Mouse (Mus musculus): ENCODE measurements around the gene Pimreg. TPM values are rescaled to one million over a fixed set of nuclear protein-coding genes. Genes with fewer than 3 reads are reported as not detected.

The Pimreg gene
- polyA plus RNA-seq, 2 experiments, result 59.1 to 87.9 TPM

DNA sequence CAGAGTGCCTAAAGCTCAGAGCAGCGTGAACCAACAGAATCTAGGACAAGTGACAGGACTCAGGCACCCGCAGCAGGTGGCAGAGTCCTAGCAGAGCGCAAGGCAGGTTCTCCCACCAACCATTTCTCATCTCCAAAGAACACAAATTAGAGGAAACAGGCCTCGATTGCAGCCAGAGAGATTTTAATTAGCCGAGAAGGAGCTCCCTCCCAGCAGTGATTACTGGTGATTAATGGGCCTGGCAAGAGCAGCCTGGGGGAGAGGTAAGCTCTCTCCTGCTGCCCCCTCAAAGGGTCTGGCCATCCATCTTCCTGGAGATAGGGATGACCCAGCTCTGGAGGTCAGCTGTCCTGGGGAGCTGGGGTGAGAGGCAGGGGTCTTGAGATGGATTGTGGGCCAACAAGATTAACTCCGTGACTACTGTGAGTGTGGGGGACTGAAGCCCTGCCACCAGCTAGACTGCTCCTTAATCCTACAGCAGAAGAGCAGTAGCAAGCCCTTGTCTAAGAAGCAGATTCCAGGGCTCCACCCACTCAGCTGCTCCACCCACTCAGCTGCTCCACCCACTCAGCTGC, 30.6 kb downstream of the Pimreg start:
- Histone ChIP-seq H3K36me3 (ENCODE audit: control insufficient read depth, insufficient read depth, low read length) (no peaks in the 10 kb centered on the region), H3K4me1 (ENCODE audit: control insufficient read depth, insufficient read depth, low read length) (no peaks in the 10 kb centered on the region), H3K9ac (ENCODE audit: low read depth, low read length, severe bottlenecking) (no peak overlapping the region), H3K27me3 (ENCODE audit: control insufficient read depth, insufficient read depth, low read length) (no peaks in the 10 kb centered on the region), H3K4me3 (replicated peaks; ENCODE audit: low read length) (no peak overlapping the region), H3K4me2 (replicated peaks; ENCODE audit: low read depth, low read length, severe bottlenecking) (no peak overlapping the region), H3K9me3 (ENCODE audit: control insufficient read depth, low read length) (no peaks in the 10 kb centered on the region), H3K27ac (replicated peaks; ENCODE audit: low read depth, low read length) (no peak overlapping the region)
- no peak for TF ChIP-seq POLR2A (IDR thresholded peaks at IDR 0.05; ENCODE audit: borderline replicate concordance, extremely low read depth, insufficient read depth, insufficient read length)
- DNase-seq (ENCODE audit: low spot score), result no peak
- ATAC-seq (ENCODE audit: low FRiP score, low read depth), result no peak
- WGBS, result 26% methylated on average over 6 of the region's 6 CpGs

DNA sequence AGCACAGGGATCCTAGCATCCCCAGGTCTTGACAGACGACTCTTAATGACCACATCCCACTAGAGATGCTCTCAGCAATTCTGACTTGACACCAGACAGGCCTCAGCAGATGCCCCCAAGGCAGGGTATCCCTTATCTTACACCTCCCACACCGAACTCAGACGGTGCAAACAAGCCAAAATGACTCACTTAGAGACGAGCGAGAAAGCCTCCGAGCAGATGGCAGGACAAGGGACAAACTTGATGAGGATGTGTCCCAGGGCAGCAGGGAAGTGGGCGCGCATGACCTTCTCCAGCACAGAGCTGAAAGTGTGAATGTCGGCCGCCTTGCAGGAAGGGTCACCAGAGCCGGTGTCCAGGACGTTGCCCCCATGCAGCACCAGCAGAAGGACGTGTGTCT, 32.4 kb downstream of the Pimreg start:
- no peak for TF ChIP-seq POLR2A (IDR thresholded peaks at IDR 0.05; ENCODE audit: borderline replicate concordance, extremely low read depth, insufficient read depth, insufficient read length)
- Histone ChIP-seq H3K9ac (ENCODE audit: low read depth, low read length, severe bottlenecking) (no peak overlapping the region), H3K4me2 (replicated peaks; ENCODE audit: low read depth, low read length, severe bottlenecking) (no peak overlapping the region), H3K27ac (replicated peaks; ENCODE audit: low read depth, low read length) (no peak overlapping the region), H3K9me3 (ENCODE audit: control insufficient read depth, low read length) (no peaks in the 10 kb centered on the region), H3K4me1 (ENCODE audit: control insufficient read depth, insufficient read depth, low read length) (no peaks in the 10 kb centered on the region), H3K4me3 (replicated peaks; ENCODE audit: low read length) (no peak overlapping the region), H3K36me3 (ENCODE audit: control insufficient read depth, insufficient read depth, low read length) (no peaks in the 10 kb centered on the region), H3K27me3 (ENCODE audit: control insufficient read depth, insufficient read depth, low read length) (no peaks in the 10 kb centered on the region)
- WGBS, result 76% methylated on average over 13 of the region's 13 CpGs
- DNase-seq (ENCODE audit: low spot score) (no peak), ATAC-seq (ENCODE audit: low FRiP score, low read depth) (no peak)

DNA sequence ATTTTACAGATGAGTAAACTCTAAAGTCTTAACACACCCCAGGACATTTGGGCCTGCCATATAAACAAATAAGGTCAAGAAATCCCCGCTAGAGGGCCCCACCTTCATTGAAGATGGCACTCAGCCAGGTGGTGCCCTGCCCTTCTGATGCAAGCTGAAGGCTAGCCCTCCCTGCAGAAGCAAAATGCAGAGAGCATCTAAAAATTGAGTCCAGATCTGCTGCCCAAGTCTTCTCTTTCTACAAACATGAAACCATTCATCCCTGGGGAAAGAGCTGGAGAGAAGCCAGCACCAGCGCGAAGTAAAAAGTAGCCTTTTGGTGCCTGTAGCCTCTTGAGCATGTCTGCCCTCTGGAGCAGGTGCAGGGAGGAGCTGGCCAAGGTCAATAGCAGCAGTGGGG, 36.2 kb downstream of the Pimreg start:
- WGBS, result 28% methylated on average over 3 of the region's 3 CpGs
- Histone ChIP-seq H3K9me3 (ENCODE audit: control insufficient read depth, low read length) (no peaks in the 10 kb centered on the region), H3K4me1 (ENCODE audit: control insufficient read depth, insufficient read depth, low read length) (no peaks in the 10 kb centered on the region), H3K9ac (ENCODE audit: low read depth, low read length, severe bottlenecking) (no peak overlapping the region), H3K27me3 (ENCODE audit: control insufficient read depth, insufficient read depth, low read length) (no peaks in the 10 kb centered on the region), H3K4me3 (replicated peaks; ENCODE audit: low read length) (no peak overlapping the region), H3K27ac (replicated peaks; ENCODE audit: low read depth, low read length) (no peak overlapping the region), H3K4me2 (replicated peaks; ENCODE audit: low read depth, low read length, severe bottlenecking) (no peak overlapping the region), H3K36me3 (ENCODE audit: control insufficient read depth, insufficient read depth, low read length) (no peaks in the 10 kb centered on the region)
- ATAC-seq (ENCODE audit: low FRiP score, low read depth) (no peak), DNase-seq (ENCODE audit: low spot score) (no peak)
- TF ChIP-seq POLR2A (IDR thresholded peaks at IDR 0.05; ENCODE audit: borderline replicate concordance, extremely low read depth, insufficient read depth, insufficient read length), result no peak

GRCm38 (mm10) chr11:72078647-72079046, 36.8 kb downstream of the Pimreg start:
- H3K9ac ChIP-seq (ENCODE audit: low read depth, low read length, severe bottlenecking), result no peak overlapping the region
- no peak for TF ChIP-seq POLR2A (IDR thresholded peaks at IDR 0.05; ENCODE audit: borderline replicate concordance, extremely low read depth, insufficient read depth, insufficient read length)
- no peak overlapping the region for H3K4me2 ChIP-seq (replicated peaks; ENCODE audit: low read depth, low read length, severe bottlenecking)
- DNase-seq (ENCODE audit: low spot score) (no peak), ATAC-seq (ENCODE audit: low FRiP score, low read depth) (no peak)
- no peaks in the 10 kb centered on the region for H3K9me3 ChIP-seq (ENCODE audit: control insufficient read depth, low read length)
- WGBS, result 50% methylated on average over 4 of the region's 4 CpGs
- no peaks in the 10 kb centered on the region for H3K27me3 ChIP-seq (ENCODE audit: control insufficient read depth, insufficient read depth, low read length)
- no peak overlapping the region for H3K27ac ChIP-seq (replicated peaks; ENCODE audit: low read depth, low read length)
- H3K36me3 ChIP-seq (ENCODE audit: control insufficient read depth, insufficient read depth, low read length), result no peaks in the 10 kb centered on the region
- no peak overlapping the region for H3K4me3 ChIP-seq (replicated peaks; ENCODE audit: low read length)
- H3K4me1 ChIP-seq (ENCODE audit: control insufficient read depth, insufficient read depth, low read length), result no peaks in the 10 kb centered on the region

DNA sequence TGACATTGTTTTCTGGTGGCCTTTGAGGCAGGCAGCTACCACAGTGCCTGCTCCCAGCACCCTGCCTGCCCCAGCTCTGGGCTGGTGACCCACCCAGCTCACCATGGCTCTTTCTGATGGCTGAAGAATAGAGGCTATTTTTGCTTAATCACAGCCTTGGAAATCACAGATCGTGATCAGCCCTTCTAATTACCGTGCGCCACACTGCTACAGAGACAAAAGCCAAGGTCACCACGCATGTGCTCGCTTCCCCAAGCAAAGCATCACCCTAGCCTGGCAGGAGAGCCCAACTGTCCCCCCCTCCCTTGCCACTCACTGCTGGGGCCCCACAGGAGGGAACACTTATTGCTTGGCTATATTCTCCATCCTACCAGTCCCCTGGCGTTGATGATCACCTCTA, 38.6 kb downstream of the Pimreg start:
- H3K36me3 ChIP-seq (ENCODE audit: control insufficient read depth, insufficient read depth, low read length), result no peaks in the 10 kb centered on the region
- no peak for TF ChIP-seq POLR2A (IDR thresholded peaks at IDR 0.05; ENCODE audit: borderline replicate concordance, extremely low read depth, insufficient read depth, insufficient read length)
- H3K9me3 ChIP-seq (ENCODE audit: control insufficient read depth, low read length), result no peaks in the 10 kb centered on the region
- H3K27me3 ChIP-seq (ENCODE audit: control insufficient read depth, insufficient read depth, low read length), result no peaks in the 10 kb centered on the region
- no peak overlapping the region for H3K9ac ChIP-seq (ENCODE audit: low read depth, low read length, severe bottlenecking)
- ATAC-seq (ENCODE audit: low FRiP score, low read depth), result no peak
- no peak for DNase-seq (ENCODE audit: low spot score)
- WGBS, result 89% methylated on average over 6 of the region's 6 CpGs
- H3K4me3 ChIP-seq (replicated peaks; ENCODE audit: low read length), result no peak overlapping the region
- H3K27ac ChIP-seq (replicated peaks; ENCODE audit: low read depth, low read length), result no peak overlapping the region
- no peak overlapping the region for H3K4me2 ChIP-seq (replicated peaks; ENCODE audit: low read depth, low read length, severe bottlenecking)
- H3K4me1 ChIP-seq (ENCODE audit: control insufficient read depth, insufficient read depth, low read length), result no peaks in the 10 kb centered on the region

- Histone ChIP-seq H3K4me1 (ENCODE audit: control insufficient read depth, insufficient read depth, low read length) (peaks cover 17% of the 10 kb centered on the region), H3K27ac (replicated peaks; ENCODE audit: low read depth, low read length) (no peak overlapping the region), H3K9ac (ENCODE audit: low read depth, low read length, severe bottlenecking) (no peak overlapping the region), H3K9me3 (ENCODE audit: control insufficient read depth, low read length) (no peaks in the 10 kb centered on the region), H3K36me3 (ENCODE audit: control insufficient read depth, insufficient read depth, low read length) (no peaks in the 10 kb centered on the region), H3K4me2 (replicated peaks; ENCODE audit: low read depth, low read length, severe bottlenecking) (no peak overlapping the region), H3K4me3 (replicated peaks; ENCODE audit: low read length) (no peak overlapping the region), H3K27me3 (ENCODE audit: control insufficient read depth, insufficient read depth, low read length) (no peaks in the 10 kb centered on the region)
- DNase-seq (ENCODE audit: low spot score), result no peak
- TF ChIP-seq POLR2A (IDR thresholded peaks at IDR 0.05; ENCODE audit: borderline replicate concordance, extremely low read depth, insufficient read depth, insufficient read length), result no peak
- 93% methylated on average over 4 of the region's 4 CpGs for WGBS
- ATAC-seq (ENCODE audit: low FRiP score, low read depth), result no peak
Measured at GRCm38 (mm10) chr11:72082601-72083000, 40.8 kb downstream of the Pimreg start.
